Mouse (Mus musculus) heart, embryonic 15.5 days (tissue): ENCODE data around the gene Rabgap1l. TPM values are rescaled to one million over a fixed set of nuclear protein-coding genes. Genes with fewer than 3 reads are reported as not detected.

ENCODE experiments used
- ATAC-seq: fragments of 200-750 bp; cut with Nextera tagmentation; replicated peaks from 2 replicates; pipeline ENCODE4 v1.8.0; 2017; ENCODE audit warnings: low read depth, moderate TSS enrichment; ENCODE audit not compliant: insufficient number of reproducible peaks, insufficient read depth, low FRiP score
- H3K27ac ChIP-seq: fragments of 300-500 bp; sonication (generic); 2 replicates; pipeline ENCODE4 v1.5.1; 2015; ENCODE audit warnings: mild to moderate bottlenecking, inconsistent platforms
- H3K27me3 ChIP-seq: fragments of 300-500 bp; sonication (generic); 2 replicates; pipeline ENCODE4 v1.6.1; 2015; ENCODE audit warnings: inconsistent platforms
- H3K36me3 ChIP-seq: fragments of 300-500 bp; sonication (generic); 2 replicates; pipeline ENCODE4 v1.6.1; 2015; ENCODE audit warnings: mild to moderate bottlenecking, inconsistent platforms
- H3K4me1 ChIP-seq: fragments of 300-500 bp; sonication (generic); replicated peaks from 2 replicates; pipeline ENCODE4 v1.6.1; 2015; ENCODE audit warnings: inconsistent platforms
- H3K4me2 ChIP-seq: fragments of 300-500 bp; sonication (generic); 2 replicates; pipeline ENCODE4 v1.6.1; 2015; ENCODE audit warnings: inconsistent platforms, mild to moderate bottlenecking, moderate library complexity
- H3K4me3 ChIP-seq: fragments of 300-500 bp; sonication (generic); 2 replicates; pipeline ENCODE4 v1.5.1; 2015; ENCODE audit warnings: mild to moderate bottlenecking, inconsistent platforms
- H3K9ac ChIP-seq: fragments of 300-500 bp; sonication (generic); 2 replicates; pipeline ENCODE4 v1.6.1; 2015; ENCODE audit warnings: mild to moderate bottlenecking, inconsistent platforms
- H3K9me3 ChIP-seq: fragments of 300-500 bp; sonication (generic); replicated peaks from 2 replicates; pipeline ENCODE4 v1.6.1; 2016; ENCODE audit warnings: inconsistent platforms
- WGBS: fragments of 180-500 bp; shearing (Covaris S2); methylation state at CpG from one replicate; pipeline ENCODE4 v1.1.7; 2015; ENCODE audit warnings: mixed read lengths; 5-methylcytosine and 5-hydroxymethylcytosine counted together
- polyA plus RNA-seq: library from polyadenylated mRNA; unstranded; fragments of >200 nt; fragmentation: Nextera tagmentation; extraction: Ambion mirVana; gene quantifications from 2 replicates; pipeline ENCODE4 v1.2.1, GENCODE M21; 2015

Gene Rabgap1l
- 74.3 and 79.1 TPM in 2 replicates for polyA plus RNA-seq

- peaks cover 3% of the 10 kb centered on the region for H3K4me1 ChIP-seq
- ATAC-seq = peak; percentile 97
- H3K27me3 ChIP-seq = no peaks in the 10 kb centered on the region
Measured at GRCm38 (mm10) chr1:160792686-160793355, at the start of gene Rabgap1l. Rabgap1l (minus strand) TSS chr1:160793211.

DNA sequence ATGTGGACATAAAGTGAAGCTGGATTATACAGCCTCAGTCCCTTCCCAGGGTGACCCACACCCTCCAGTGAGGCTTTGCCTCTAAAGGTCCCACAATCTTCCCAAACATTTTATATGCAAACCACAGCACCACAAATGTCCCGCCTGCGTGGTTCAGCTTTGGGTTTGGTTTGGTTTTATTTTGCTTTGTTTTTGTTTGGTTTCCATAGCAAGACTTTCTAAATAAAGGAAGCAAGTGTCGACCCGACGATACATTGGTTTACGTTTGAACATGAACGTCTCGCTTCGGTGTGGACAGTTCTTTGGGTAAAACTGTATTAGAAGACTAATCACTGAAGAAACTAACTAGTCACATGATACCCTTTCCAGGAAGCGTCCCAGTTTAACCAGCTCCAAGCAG is 49.6 kb upstream of the Rabgap1l start:
- no peak overlapping the region for H3K4me3 ChIP-seq

More at GRCm38 (mm10) chr1:160792686-160793355, at the start of gene Rabgap1l:
- H3K9ac ChIP-seq = peak within 1 kb of the TSS; percentile 96
- peak within 1 kb of the TSS; percentile 99 for H3K4me3 ChIP-seq
- H3K9me3 ChIP-seq = no peaks in the 10 kb centered on the region
- WGBS = under 1% methylated on average over 53 of the region's 67 CpGs
- no peaks in the 10 kb centered on the region for H3K36me3 ChIP-seq
- peak within 1 kb of the TSS; percentile 87 for H3K4me2 ChIP-seq
- peak within 1 kb of the TSS; percentile 95 for H3K27ac ChIP-seq

DNA sequence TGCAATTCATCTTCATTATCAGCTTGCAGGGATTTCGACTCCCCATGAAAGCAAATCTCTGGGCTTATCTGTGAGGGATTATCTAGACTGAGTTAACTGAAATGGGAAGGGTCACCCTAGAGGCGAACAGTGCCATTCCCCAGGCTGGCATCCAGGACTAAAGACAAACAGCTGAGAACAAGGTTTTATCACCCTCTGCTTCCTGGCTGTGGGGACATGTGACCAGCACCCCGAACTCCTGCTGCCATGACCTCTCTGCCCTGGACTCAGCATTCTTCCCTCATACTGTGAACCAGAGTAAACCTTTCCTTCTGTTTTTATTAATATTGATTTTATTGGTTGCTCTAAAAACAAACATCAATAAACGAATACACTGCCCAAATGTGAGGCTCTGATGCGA is 47.6 kb upstream of the Rabgap1l start:
- 56% methylated on average over 5 of the region's 5 CpGs for WGBS

More for the DNA sequence above, 49.6 kb upstream of the Rabgap1l start:
- no peaks in the 10 kb centered on the region for H3K36me3 ChIP-seq
- peaks cover 6% of the 10 kb centered on the region for H3K4me1 ChIP-seq
- no peak for ATAC-seq
- no peak overlapping the region for H3K4me2 ChIP-seq
- H3K9me3 ChIP-seq = no peaks in the 10 kb centered on the region
- WGBS = 42% methylated on average over 10 of the region's 10 CpGs
- H3K27me3 ChIP-seq = no peaks in the 10 kb centered on the region
- H3K27ac ChIP-seq = no peak overlapping the region
- H3K9ac ChIP-seq = no peak overlapping the region

DNA sequence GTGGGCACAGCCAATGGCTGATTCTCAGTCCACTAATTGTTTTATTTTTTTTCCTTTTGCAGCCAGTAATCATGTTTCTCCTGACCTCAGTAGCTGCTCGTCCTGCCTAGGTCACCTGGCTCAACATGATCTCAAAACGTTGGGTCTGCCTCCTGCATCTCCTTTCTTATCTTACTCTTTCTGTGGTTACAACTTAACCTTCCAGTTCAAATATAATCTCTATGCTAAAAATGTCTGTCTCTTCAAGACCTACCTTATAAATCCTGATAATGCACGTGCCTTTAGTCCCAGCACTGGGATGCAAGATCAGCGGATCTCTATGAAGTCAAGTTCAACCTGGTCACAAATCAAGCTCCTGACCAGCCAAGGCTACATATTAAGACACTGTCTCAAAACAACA is 46.1 kb upstream of the Rabgap1l start:
- Histone ChIP-seq H3K9ac (no peak overlapping the region), H3K36me3 (no peaks in the 10 kb centered on the region), H3K27me3 (no peaks in the 10 kb centered on the region), H3K9me3 (no peaks in the 10 kb centered on the region), H3K4me2 (no peak overlapping the region), H3K4me3 (no peak overlapping the region), H3K4me1 (peaks cover 6% of the 10 kb centered on the region), H3K27ac (no peak overlapping the region; the same call in 1 of the 2 replicates)
- ATAC-seq = no peak
- 38% methylated on average over 4 of the region's 4 CpGs for WGBS

More for the DNA sequence above, 47.6 kb upstream of the Rabgap1l start:
- Histone ChIP-seq H3K27me3 (no peaks in the 10 kb centered on the region), H3K9me3 (no peaks in the 10 kb centered on the region), H3K4me1 (peaks cover 6% of the 10 kb centered on the region), H3K4me3 (no peak overlapping the region), H3K27ac (no peak overlapping the region), H3K4me2 (no peak overlapping the region), H3K36me3 (no peaks in the 10 kb centered on the region), H3K9ac (no peak overlapping the region)
- ATAC-seq = no peak

- no peak overlapping the region for H3K9ac ChIP-seq
- H3K36me3 ChIP-seq = no peaks in the 10 kb centered on the region
- H3K9me3 ChIP-seq = no peaks in the 10 kb centered on the region
- ATAC-seq = no peak
- peaks cover 17% of the 10 kb centered on the region for H3K4me1 ChIP-seq
- H3K27ac ChIP-seq = no peak overlapping the region
- H3K4me2 ChIP-seq = no peak overlapping the region
- H3K27me3 ChIP-seq = no peaks in the 10 kb centered on the region
- 85% methylated on average over 1 of the region's 1 CpGs for WGBS
- no peak overlapping the region for H3K4me3 ChIP-seq
Measured at GRCm38 (mm10) chr1:160834446-160834845, 41.4 kb upstream of the Rabgap1l start.

DNA sequence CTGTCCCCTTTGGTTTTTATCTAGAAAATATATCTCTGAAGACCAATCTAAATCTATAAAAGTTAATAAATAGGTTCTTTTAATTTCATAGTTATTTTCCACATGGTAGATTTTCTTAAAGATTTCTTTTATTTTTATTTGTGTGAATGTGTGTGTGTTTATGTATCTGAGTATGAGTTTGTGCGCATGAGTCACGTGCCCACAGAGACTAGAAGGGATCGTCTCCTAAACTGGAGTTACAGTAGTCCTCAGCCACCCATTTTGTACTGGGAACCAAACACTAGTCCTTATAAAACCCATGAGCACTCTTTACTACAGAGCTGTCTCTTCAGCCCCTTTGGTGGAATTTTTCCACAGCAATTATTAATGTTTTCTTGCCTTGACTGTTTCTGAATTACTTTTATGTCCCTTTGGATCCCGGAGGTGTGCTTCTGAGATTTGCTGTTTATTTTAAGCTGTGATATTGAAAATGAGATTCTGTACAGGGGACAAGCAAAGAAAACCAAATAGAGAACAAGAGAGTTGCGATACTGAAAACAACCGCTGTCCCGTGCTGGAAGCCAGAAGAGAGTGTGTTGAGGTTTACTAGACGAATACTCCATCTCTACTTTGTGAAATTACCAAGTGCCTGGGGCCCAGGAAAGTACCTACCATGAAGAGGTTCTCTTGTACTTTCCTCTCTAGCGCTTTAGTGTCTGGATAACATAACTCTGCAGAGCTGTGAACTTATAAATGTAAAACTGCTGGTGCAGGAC is 39.4 kb upstream of the Rabgap1l start:
- Histone ChIP-seq H3K4me3 (no peak overlapping the region), H3K27ac (peak overlapping the region; percentile 43), H3K4me2 (peak overlapping the region; percentile 38)

DNA sequence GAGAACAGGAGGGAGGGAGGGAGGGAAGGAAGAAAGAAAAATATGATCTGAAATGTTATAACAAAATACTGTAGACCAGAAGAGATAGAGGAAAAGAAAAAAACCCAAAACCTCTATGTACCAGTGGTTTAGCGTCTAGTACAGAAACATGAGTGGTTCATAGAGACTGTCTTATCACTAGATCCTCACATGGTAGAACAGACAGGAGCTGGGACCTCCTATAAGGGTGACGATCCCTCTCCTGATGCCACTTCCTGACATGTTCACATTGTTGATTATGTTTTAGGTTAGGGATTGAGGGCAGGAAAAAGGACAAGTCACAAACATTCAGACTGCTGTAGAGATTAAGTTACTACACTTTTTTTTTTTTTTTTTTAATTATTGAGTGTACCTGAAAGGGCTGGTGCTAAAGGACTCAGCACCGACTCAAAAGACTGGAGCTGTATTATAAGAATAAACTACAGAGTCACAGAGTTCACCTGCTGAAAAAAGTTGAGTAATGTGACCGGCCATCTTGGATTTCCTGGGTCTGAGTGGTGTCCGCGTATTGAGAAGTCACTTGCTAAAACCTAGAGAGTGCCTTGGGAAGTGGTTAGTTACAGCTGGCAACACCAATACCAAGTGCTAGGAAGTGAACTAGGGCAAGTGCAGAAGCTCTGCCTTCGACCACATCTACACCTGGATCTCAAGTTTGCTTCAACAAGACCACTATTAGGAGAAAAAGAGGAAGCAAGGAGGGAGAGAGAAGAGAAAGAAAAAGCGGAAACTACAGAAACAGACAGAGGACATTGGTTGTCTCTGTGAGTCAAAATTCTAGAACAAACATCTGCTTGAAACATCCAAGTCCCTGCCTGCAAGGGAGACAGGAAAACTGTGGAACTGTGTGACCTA is 37.8 kb upstream of the Rabgap1l start:
- no peak for ATAC-seq
- Histone ChIP-seq H3K9me3 (no peaks in the 10 kb centered on the region), H3K9ac (no peak overlapping the region), H3K4me2 (no peak overlapping the region), H3K27ac (no peak overlapping the region), H3K4me1 (peaks cover 11% of the 10 kb centered on the region), H3K27me3 (no peaks in the 10 kb centered on the region), H3K4me3 (no peak overlapping the region), H3K36me3 (no peaks in the 10 kb centered on the region)
- 83% methylated on average over 8 of the region's 8 CpGs for WGBS

More for the DNA sequence above, 39.4 kb upstream of the Rabgap1l start:
- Histone ChIP-seq H3K9me3 (no peaks in the 10 kb centered on the region), H3K4me1 (peaks cover 11% of the 10 kb centered on the region), H3K27me3 (no peaks in the 10 kb centered on the region), H3K9ac (no peak overlapping the region), H3K36me3 (no peaks in the 10 kb centered on the region)
- no peak for ATAC-seq
- 53% methylated on average over 9 of the region's 9 CpGs for WGBS

- H3K4me3 ChIP-seq = no peak overlapping the region
- H3K27ac ChIP-seq = peak overlapping the region; percentile 45
- peak; percentile 88 for ATAC-seq
- H3K4me1 ChIP-seq = 0 out of 2 replicates have a peak, but pooled peaks cover 3% of the 10 kb centered on the region
- 23% methylated on average over 3 of the region's 3 CpGs for WGBS
- H3K4me2 ChIP-seq = no peak overlapping the region
- H3K36me3 ChIP-seq = no peaks in the 10 kb centered on the region
- H3K27me3 ChIP-seq = no peaks in the 10 kb centered on the region
- H3K9me3 ChIP-seq = no peaks in the 10 kb centered on the region
- no peak overlapping the region for H3K9ac ChIP-seq
Measured at GRCm38 (mm10) chr1:160825441-160825856, 32.4 kb upstream of the Rabgap1l start.

- H3K4me3 ChIP-seq = no peak overlapping the region
- 90% methylated on average over 3 of the region's 3 CpGs for WGBS
- no peak overlapping the region for H3K4me2 ChIP-seq
- H3K27me3 ChIP-seq = no peaks in the 10 kb centered on the region
- no peak overlapping the region for H3K27ac ChIP-seq
- H3K4me1 ChIP-seq = 0 out of 2 replicates have a peak, but pooled peaks cover 3% of the 10 kb centered on the region
- H3K36me3 ChIP-seq = no peaks in the 10 kb centered on the region
- ATAC-seq = no peak
- no peaks in the 10 kb centered on the region for H3K9me3 ChIP-seq
- no peak overlapping the region for H3K9ac ChIP-seq
Measured at GRCm38 (mm10) chr1:160823638-160824037, 30.6 kb upstream of the Rabgap1l start.

- no peaks in the 10 kb centered on the region for H3K36me3 ChIP-seq
- H3K9me3 ChIP-seq = no peaks in the 10 kb centered on the region
- WGBS = 88% methylated on average over 5 of the region's 5 CpGs
- no peaks in the 10 kb centered on the region for H3K27me3 ChIP-seq
- H3K4me1 ChIP-seq = peaks cover 12% of the 10 kb centered on the region; the same call in 1 of the 2 replicates
- 0 out of 2 replicates have a peak, but pooled peaks have one; percentile 14 for ATAC-seq
- H3K9ac ChIP-seq = no peak overlapping the region
- H3K4me2 ChIP-seq = no peak overlapping the region
- H3K27ac ChIP-seq = no peak overlapping the region
- no peak overlapping the region for H3K4me3 ChIP-seq
Measured at GRCm38 (mm10) chr1:160814198-160814597, 21.2 kb upstream of the Rabgap1l start.

- no peaks in the 10 kb centered on the region for H3K27me3 ChIP-seq
- H3K9me3 ChIP-seq = no peaks in the 10 kb centered on the region
- peak overlapping the region; percentile 65 for H3K27ac ChIP-seq
- no peaks in the 10 kb centered on the region for H3K36me3 ChIP-seq
- H3K4me3 ChIP-seq = no peak overlapping the region
- no peak overlapping the region for H3K4me2 ChIP-seq
- no peak overlapping the region for H3K9ac ChIP-seq
- H3K4me1 ChIP-seq = peaks cover 12% of the 10 kb centered on the region; the same call in 1 of the 2 replicates
- ATAC-seq = no peak; the same call in 1 of the 2 replicates
Measured at GRCm38 (mm10) chr1:160812428-160812827, 19.4 kb upstream of the Rabgap1l start.
